Mouse (Mus musculus) urinary bladder, postnatal 36 days (tissue): ENCODE data around the gene Chmp5.

Experiments used
- DNase-seq, 2 experiments: peaks; one replicate each; pipeline ENCODE4 v3.0.0; 2022; ENCODE audit warnings: low spot score in 2 of 2, mixed read lengths in 1 of 2

The Chmp5 gene

DNA sequence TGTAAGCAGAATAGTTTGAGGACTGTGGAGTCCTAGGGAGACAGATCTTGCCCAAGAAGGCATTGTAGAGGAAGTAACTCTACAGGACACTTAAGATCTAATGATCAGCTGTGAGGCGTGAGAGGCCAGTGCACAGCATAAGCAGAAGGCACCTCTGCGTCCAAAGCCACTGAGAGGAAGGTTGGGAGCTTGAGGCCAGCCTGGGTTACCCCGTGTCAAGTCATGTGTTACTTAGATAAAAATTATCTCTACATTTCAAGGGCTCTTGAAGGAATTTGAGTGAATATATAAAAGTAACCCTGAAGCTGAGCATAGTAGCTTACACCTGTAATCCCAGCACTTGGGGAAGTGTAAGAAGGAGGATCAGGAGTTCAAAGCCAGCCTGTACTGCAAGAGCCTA is 65.1 kb downstream of the Chmp5 start:
- DNase-seq = no peak
